ENCODE assay signal across 24 mouse cellular contexts in genomic region chr2:28620522-28620921, GRCm38 (mm10). TPM values are rescaled to one million over a fixed set of nuclear protein-coding genes. Genes with fewer than 3 reads are reported as not detected.
DNase-seq lines count a peak whose midpoint lies in the region; ATAC-seq and TF ChIP-seq lines count a peak whose summit lies in the region.
"Had no signal": no experiment of that assay in that cellular context is flagged by ENCODE, and none has a peak within 500 bp of the region (broad histone marks: within the 10 kb centered on the region; RNA-seq: fewer than 3 reads in every experiment).

No protein-coding gene starts in this region.

- no peak overlapping the region for H3K9ac ChIP-seq in midbrain, embryonic 15.5 days
- peak overlapping the region; percentile 79 for H3K9ac ChIP-seq in liver, embryonic 15.5 days
- H3K9ac ChIP-seq: forebrain, embryonic 12.5 days; heart, embryonic 15.5 days; hindbrain, embryonic 13.5 days; midbrain, embryonic 12.5 days; neural tube, embryonic 12.5 days had no signal

- 61% methylated on average over 10 of the region's 10 CpGs for WGBS in heart, embryonic 10.5 days
- WGBS in midbrain, embryonic 10.5 days: 69% methylated on average over 10 of the region's 10 CpGs
- WGBS in midbrain, embryonic 15.5 days: 68% methylated on average over 10 of the region's 10 CpGs
- 41% methylated on average over 10 of the region's 10 CpGs for WGBS in bone marrow, adult 2 months
- WGBS in liver, embryonic 15.5 days (ENCODE audit: insufficient replicate concordance): 12% methylated on average over 10 of the region's 10 CpGs
- WGBS in cerebellum, adult 2 months: 63% methylated on average over 10 of the region's 10 CpGs

- peak overlapping the region; percentile 41; the same call in 1 of the 2 replicates for H3K4me3 ChIP-seq in heart, embryonic 10.5 days
- H3K4me3 ChIP-seq in midbrain, embryonic 10.5 days: peak overlapping the region; percentile 33; the same call in 1 of the 2 replicates
- H3K4me3 ChIP-seq in midbrain, embryonic 15.5 days: no peak overlapping the region
- H3K4me3 ChIP-seq in bone marrow, adult 2 months (replicated peaks; ENCODE audit: control insufficient read depth, low read depth, low read length): peak overlapping the region; percentile 64
- H3K4me3 ChIP-seq in liver, embryonic 15.5 days (replicated peaks): peak overlapping the region; percentile 80
- no peak overlapping the region for H3K4me3 ChIP-seq in cerebellum, adult 2 months (replicated peaks; ENCODE audit: insufficient read depth, low read depth, low read length)
- H3K4me3 ChIP-seq: forebrain, embryonic 12.5 days; gastrocnemius, adult 2 months; heart, embryonic 15.5 days; hindbrain, embryonic 13.5 days; midbrain, embryonic 12.5 days; neural tube, embryonic 12.5 days had no signal

- H3K27ac ChIP-seq in heart, embryonic 10.5 days: no peak overlapping the region
- H3K27ac ChIP-seq in midbrain, embryonic 10.5 days (replicated peaks): no peak overlapping the region
- H3K27ac ChIP-seq in midbrain, embryonic 15.5 days: no peak overlapping the region
- peak overlapping the region; percentile 74 for H3K27ac ChIP-seq in bone marrow, adult 2 months (ENCODE audit: control insufficient read depth, insufficient read depth, low read depth, low read length, poor library complexity)
- peak overlapping the region; percentile 97 for H3K27ac ChIP-seq in liver, embryonic 15.5 days (replicated peaks)
- no peak overlapping the region for H3K27ac ChIP-seq in cerebellum, adult 2 months (ENCODE audit: insufficient read depth, low read length)
- H3K27ac ChIP-seq: forebrain, embryonic 12.5 days; gastrocnemius, adult 2 months; heart, embryonic 15.5 days; hindbrain, embryonic 13.5 days; midbrain, embryonic 12.5 days; neural tube, embryonic 12.5 days had no signal

- no peak for TF ChIP-seq CTCF in bone marrow, adult 2 months (IDR thresholded peaks at IDR 0.05; ENCODE audit: control insufficient read depth, insufficient read depth, low read length)
- TF ChIP-seq CTCF in cerebellum, adult 2 months (IDR thresholded peaks at IDR 0.05; ENCODE audit: borderline replicate concordance, insufficient read depth, low read depth, low read length): no peak

- H3K4me1 ChIP-seq in heart, embryonic 10.5 days: peaks cover 30% of the 10 kb centered on the region
- peaks cover 7% of the 10 kb centered on the region for H3K4me1 ChIP-seq in midbrain, embryonic 10.5 days
- H3K4me1 ChIP-seq in midbrain, embryonic 15.5 days: no peaks in the 10 kb centered on the region
- H3K4me1 ChIP-seq in bone marrow, adult 2 months (ENCODE audit: control insufficient read depth, insufficient read depth, low read length): peaks cover 4% of the 10 kb centered on the region; the same call in 1 of the 2 replicates
- H3K4me1 ChIP-seq in liver, embryonic 15.5 days (replicated peaks): peaks cover 62% of the 10 kb centered on the region
- no peaks in the 10 kb centered on the region for H3K4me1 ChIP-seq in cerebellum, adult 2 months (ENCODE audit: control insufficient read depth, insufficient read depth, low read length)
- H3K4me1 ChIP-seq: midbrain, embryonic 12.5 days; neural tube, embryonic 12.5 days had no signal

- H3K36me3 ChIP-seq in heart, embryonic 10.5 days: no peaks in the 10 kb centered on the region
- no peaks in the 10 kb centered on the region for H3K36me3 ChIP-seq in midbrain, embryonic 10.5 days
- H3K36me3 ChIP-seq in midbrain, embryonic 15.5 days (replicated peaks): no peaks in the 10 kb centered on the region
- peaks cover 28% of the 10 kb centered on the region for H3K36me3 ChIP-seq in liver, embryonic 15.5 days (replicated peaks)
- H3K36me3 ChIP-seq: forebrain, embryonic 12.5 days; heart, embryonic 15.5 days; hindbrain, embryonic 13.5 days; midbrain, embryonic 12.5 days; neural tube, embryonic 12.5 days had no signal

- no peak overlapping the region for H3K4me2 ChIP-seq in midbrain, embryonic 15.5 days
- H3K4me2 ChIP-seq in liver, embryonic 15.5 days: peak overlapping the region; percentile 74
- H3K4me2 ChIP-seq: forebrain, embryonic 12.5 days; heart, embryonic 15.5 days; hindbrain, embryonic 13.5 days; midbrain, embryonic 12.5 days; neural tube, embryonic 12.5 days had no signal

- TF ChIP-seq POLR2A in bone marrow, adult 2 months (IDR thresholded peaks at IDR 0.05; ENCODE audit: borderline replicate concordance, control insufficient read depth, low read depth, low read length): no peak
- TF ChIP-seq POLR2A in cerebellum, adult 2 months (IDR thresholded peaks at IDR 0.05; ENCODE audit: borderline replicate concordance, insufficient read depth, low read length): no peak

- no peak for ATAC-seq in midbrain, embryonic 15.5 days (replicated peaks)
- ATAC-seq in liver, embryonic 15.5 days (ENCODE audit: insufficient read depth): no peak
- ATAC-seq in megakaryocyte-erythroid progenitor cell, adult 5-6 weeks (replicated peaks; ENCODE audit: low FRiP score, low TSS enrichment, poor library complexity, severe bottlenecking): no peak
- ATAC-seq: inflammation-experienced regulatory T-cells, adult 6 months had no signal

- DNase-seq in heart, embryonic 10.5 days (ENCODE audit: low spot score): no peak
- DNase-seq in heart, postnatal 4 days: no peak
- DNase-seq in midbrain, embryonic 10.5 days (ENCODE audit: low spot score): no peak
- no peak for DNase-seq in cerebellum, adult 2 months
- DNase-seq: adrenal gland, adult 2 months; cerebellum, adult 9-10 months; gastrocnemius, adult 2 months; kidney, adult 9 months; kidney, postnatal 25 days; left cerebral cortex, postnatal 4 days had no signal

- no peaks in the 10 kb centered on the region for H3K9me3 ChIP-seq in heart, embryonic 10.5 days
- H3K9me3 ChIP-seq in midbrain, embryonic 10.5 days (replicated peaks): no peaks in the 10 kb centered on the region
- no peaks in the 10 kb centered on the region for H3K9me3 ChIP-seq in midbrain, embryonic 15.5 days
- H3K9me3 ChIP-seq in liver, embryonic 15.5 days (replicated peaks): no peaks in the 10 kb centered on the region
- H3K9me3 ChIP-seq: forebrain, embryonic 12.5 days; heart, embryonic 15.5 days; hindbrain, embryonic 13.5 days; midbrain, embryonic 12.5 days; neural tube, embryonic 12.5 days had no signal

- H3K27me3 ChIP-seq in heart, embryonic 10.5 days (ENCODE audit: insufficient read depth, poor library complexity, severe bottlenecking): peaks cover 32% of the 10 kb centered on the region
- H3K27me3 ChIP-seq in midbrain, embryonic 10.5 days (ENCODE audit: low read depth, poor library complexity, severe bottlenecking): peaks cover 41% of the 10 kb centered on the region
- H3K27me3 ChIP-seq in midbrain, embryonic 15.5 days (replicated peaks): peaks cover 15% of the 10 kb centered on the region
- H3K27me3 ChIP-seq in liver, embryonic 15.5 days: no peaks in the 10 kb centered on the region; the same call in 1 of the 2 replicates
- no peaks in the 10 kb centered on the region; the same call in 1 of the 2 replicates for H3K27me3 ChIP-seq in cerebellum, adult 2 months (ENCODE audit: control insufficient read depth, insufficient read depth, low read length)

RNA-seq across cellular contexts. Expression of gene Gfi1b, which starts 1.3 kb away (rescaled TPM):
- 11.0 and 12.2 TPM in 2 replicates for polyA plus RNA-seq in heart, embryonic 10.5 days (2016; fragmentation: Nextera tagmentation; extraction: Ambion mirVana)
- total RNA-seq in heart, postnatal 4 days (2021): not detected
- 4.3 and 4.5 TPM in 2 replicates for polyA plus RNA-seq in midbrain, embryonic 10.5 days (2016; fragmentation: Nextera tagmentation; extraction: Ambion mirVana)
- not detected in 2 replicates for polyA plus RNA-seq in midbrain, embryonic 15.5 days (2015; fragmentation: Nextera tagmentation; extraction: Ambion mirVana)
- 62.0 and 66.9 TPM in 2 replicates for polyA plus RNA-seq in bone marrow, adult 2 months (2011; ENCODE audit: insufficient read depth, insufficient read length, low replicate concordance, missing spikeins)
- polyA plus RNA-seq in liver, embryonic 15.5 days (2015; fragmentation: Nextera tagmentation; extraction: Ambion mirVana): 88.2 and 91.9 TPM in 2 replicates
- 0.18 TPM in 1 of 2 replicates, not detected in the other for polyA plus RNA-seq in cerebellum, adult 2 months (2012; rRNA removed)
- 331 and 332 TPM in 2 replicates for total RNA-seq in megakaryocyte-erythroid progenitor cell, adult 5-6 weeks (2014; fragmentation: Nextera tagmentation)
- 91.3 and 113 TPM in 2 replicates for total RNA-seq in megakaryocyte-erythroid progenitor cell, adult 5-6 weeks (2017)
- total RNA-seq: adrenal gland, adult 2 months; gastrocnemius, adult 2 months; left cerebral cortex, adult 18-20 months; left cerebral cortex, postnatal 4 days; liver, adult 2 months had no signal
- polyA plus RNA-seq: cortical plate, adult 2 months; inflammation-experienced regulatory T-cells, adult 6 months; liver, adult 2 months had no signal

RNA-seq across cellular contexts. Expression of gene Tsc1, which starts 20.5 kb away (rescaled TPM):
- 17.8 and 23.8 TPM in 2 replicates for polyA plus RNA-seq in heart, embryonic 10.5 days (2016; fragmentation: Nextera tagmentation; extraction: Ambion mirVana)
- total RNA-seq in heart, postnatal 4 days (2021): 10 to 100 TPM; 16.4 to 17.5 TPM
- 21.7 and 25.7 TPM in 2 replicates for polyA plus RNA-seq in midbrain, embryonic 10.5 days (2016; fragmentation: Nextera tagmentation; extraction: Ambion mirVana)
- polyA plus RNA-seq in midbrain, embryonic 15.5 days (2015; fragmentation: Nextera tagmentation; extraction: Ambion mirVana): 38.6 and 40.3 TPM in 2 replicates
- 9.4 and 12.5 TPM in 2 replicates for polyA plus RNA-seq in bone marrow, adult 2 months (2011; ENCODE audit: insufficient read depth, insufficient read length, low replicate concordance, missing spikeins)
- polyA plus RNA-seq in liver, embryonic 15.5 days (2015; fragmentation: Nextera tagmentation; extraction: Ambion mirVana): 8.9 and 10.0 TPM in 2 replicates
- 34.4 and 34.9 TPM in 2 replicates for polyA plus RNA-seq in cerebellum, adult 2 months (2012; rRNA removed)
- total RNA-seq in megakaryocyte-erythroid progenitor cell, adult 5-6 weeks (2014; fragmentation: Nextera tagmentation): 20.1 and 32.0 TPM in 2 replicates
- total RNA-seq in megakaryocyte-erythroid progenitor cell, adult 5-6 weeks (2017): 10.9 and 24.3 TPM in 2 replicates

RNA-seq across cellular contexts. Expression of gene Gtf3c5, which starts 37.0 kb away (rescaled TPM):
- 37.0 and 45.2 TPM in 2 replicates for polyA plus RNA-seq in heart, embryonic 10.5 days (2016; fragmentation: Nextera tagmentation; extraction: Ambion mirVana)
- total RNA-seq in heart, postnatal 4 days (2021): 10 to 100 TPM; 17.8 to 18.3 TPM
- polyA plus RNA-seq in midbrain, embryonic 10.5 days (2016; fragmentation: Nextera tagmentation; extraction: Ambion mirVana): 58.1 and 61.3 TPM in 2 replicates
- polyA plus RNA-seq in midbrain, embryonic 15.5 days (2015; fragmentation: Nextera tagmentation; extraction: Ambion mirVana): 48.2 and 49.2 TPM in 2 replicates
- polyA plus RNA-seq in bone marrow, adult 2 months (2011; ENCODE audit: insufficient read depth, insufficient read length, low replicate concordance, missing spikeins): 14.5 and 14.7 TPM in 2 replicates
- 12.6 and 14.3 TPM in 2 replicates for polyA plus RNA-seq in liver, embryonic 15.5 days (2015; fragmentation: Nextera tagmentation; extraction: Ambion mirVana)
- 32.4 and 32.6 TPM in 2 replicates for polyA plus RNA-seq in cerebellum, adult 2 months (2012; rRNA removed)
- 33.9 and 43.0 TPM in 2 replicates for total RNA-seq in megakaryocyte-erythroid progenitor cell, adult 5-6 weeks (2014; fragmentation: Nextera tagmentation)
- 18.8 and 25.7 TPM in 2 replicates for total RNA-seq in megakaryocyte-erythroid progenitor cell, adult 5-6 weeks (2017)

RNA-seq across cellular contexts. Expression of gene Cel, which starts 57.3 kb away (rescaled TPM):
- not detected in 2 replicates for polyA plus RNA-seq in heart, embryonic 10.5 days (2016; fragmentation: Nextera tagmentation; extraction: Ambion mirVana)
- total RNA-seq in heart, postnatal 4 days (2021): not detected
- not detected in 2 replicates for polyA plus RNA-seq in midbrain, embryonic 10.5 days (2016; fragmentation: Nextera tagmentation; extraction: Ambion mirVana)
- polyA plus RNA-seq in midbrain, embryonic 15.5 days (2015; fragmentation: Nextera tagmentation; extraction: Ambion mirVana): 0.10 and 0.13 TPM in 2 replicates
- polyA plus RNA-seq in bone marrow, adult 2 months (2011; ENCODE audit: insufficient read depth, insufficient read length, low replicate concordance, missing spikeins): 0.72 TPM in 1 of 2 replicates, not detected in the other
- polyA plus RNA-seq in liver, embryonic 15.5 days (2015; fragmentation: Nextera tagmentation; extraction: Ambion mirVana): 0.45 and 5.1 TPM in 2 replicates
- polyA plus RNA-seq in cerebellum, adult 2 months (2012; rRNA removed): 0.10 TPM in 2 replicates
- total RNA-seq in megakaryocyte-erythroid progenitor cell, adult 5-6 weeks (2014; fragmentation: Nextera tagmentation): not detected in 2 replicates
- not detected in 2 replicates for total RNA-seq in megakaryocyte-erythroid progenitor cell, adult 5-6 weeks (2017)
- total RNA-seq: gastrocnemius, adult 2 months; left cerebral cortex, adult 18-20 months; left cerebral cortex, postnatal 4 days had no signal
- polyA plus RNA-seq: adrenal gland, adult 2 months; embryonic facial prominence, embryonic 14.5 days; forebrain, embryonic 12.5 days; inflammation-experienced regulatory T-cells, adult 6 months; midbrain, embryonic 12.5 days; neural tube, embryonic 12.5 days had no signal

Comparison
In these comparisons a context has a peak if more than half of its experiments do, and no peak if none do; other contexts are left out.
1. H3K4me3 ChIP-seq: peak in heart, embryonic 10.5 days (single experiment), midbrain, embryonic 10.5 days (single experiment), bone marrow, adult 2 months (single experiment) and liver, embryonic 15.5 days (single experiment); none in midbrain, embryonic 15.5 days (single experiment) and cerebellum, adult 2 months (single experiment).
2. H3K27ac ChIP-seq: peak in bone marrow, adult 2 months (single experiment) and liver, embryonic 15.5 days (single experiment); none in heart, embryonic 10.5 days (single experiment), midbrain, embryonic 10.5 days (single experiment), midbrain, embryonic 15.5 days (single experiment) and cerebellum, adult 2 months (single experiment).